Mouse (Mus musculus) spleen, postnatal 0 days (tissue): Measurements from ENCODE around the gene Ufc1. TPM values are rescaled to one million over a fixed set of nuclear protein-coding genes. Genes with fewer than 3 reads are reported as not detected.

ENCODE experiments used
- polyA plus RNA-seq: library from polyadenylated mRNA; unstranded; fragments of >200 nt; fragmentation: Nextera tagmentation; extraction: Ambion mirVana; gene quantifications from 2 replicates; pipeline ENCODE4 v1.2.1, GENCODE M21; 2015

Ufc1 gene
- polyA plus RNA-seq, result 62.2 and 65.2 TPM in 2 replicates

GRCm38 (mm10) chr1:171294298-171295062 lies at the start of gene Ufc1:
Gene Ufc1, minus strand, starts transcription at chr1:171295024.

GRCm38 (mm10) chr1:171328839-171329432 lies 34.1 kb upstream of the Ufc1 start, which contains the start of gene Dedd:
Gene Dedd, plus strand, starts transcription at chr1:171329145.

GRCm38 (mm10) chr1:171287136-171288081 lies 7.4 kb downstream of the Ufc1 start, which contains the start of gene Usp21:
Gene Usp21, minus strand, starts transcription at chr1:171287991.

GRCm38 (mm10) chr1:171280916-171281527 lies 13.8 kb downstream of the Ufc1 start, which contains the start of gene Ppox:
Gene Ppox, minus strand, starts transcription at chr1:171281186.

GRCm38 (mm10) chr1:171269848-171270572 lies 24.8 kb downstream of the Ufc1 start, which contains the start of gene B4galt3:
Gene B4galt3, plus strand, starts transcription at chr1:171270328.

GRCm38 (mm10) chr1:171250680-171251593 lies 43.9 kb downstream of the Ufc1 start, which contains the start of gene Ndufs2:
Gene Ndufs2, minus strand, starts transcription at chr1:171251388.

GRCm38 (mm10) chr1:171249913-171250600 lies 44.8 kb downstream of the Ufc1 start, which contains the start of gene Adamts4:
Gene Adamts4, plus strand, starts transcription at chr1:171250421.

Other genes with a start within 250 kb of the Ufc1 start
- 54.2 and 78.2 TPM in 2 replicates for gene Fcgr3, start 230.1 kb downstream of the Ufc1 start, polyA plus RNA-seq
- gene Cfap126, start 181.1 kb downstream of the Ufc1 start, polyA plus RNA-seq, result 1.5 and 2.0 TPM in 2 replicates
- 133 and 137 TPM in 2 replicates for gene Sdhc, start 144.4 kb downstream of the Ufc1 start, polyA plus RNA-seq
- 0.06 TPM in 1 of 2 replicates, not detected in the other for gene Mpz, start 144.3 kb downstream of the Ufc1 start, polyA plus RNA-seq
- 4.2 and 6.1 TPM in 2 replicates for gene Pcp4l1, start 98.8 kb downstream of the Ufc1 start, polyA plus RNA-seq
- gene Nr1i3, start 81.1 kb downstream of the Ufc1 start, polyA plus RNA-seq, result 0.04 and 0.23 TPM in 2 replicates
- 13.0 and 14.5 TPM in 2 replicates for gene Tomm40l, start 72.5 kb downstream of the Ufc1 start, polyA plus RNA-seq
- gene Apoa2, start 70.0 kb downstream of the Ufc1 start, polyA plus RNA-seq, result 5.4 and 10.5 TPM in 2 replicates
- 259 and 395 TPM in 2 replicates for gene Fcer1g, start 60.7 kb downstream of the Ufc1 start, polyA plus RNA-seq
- 2.1 and 3.0 TPM in 2 replicates for gene Adamts4, start 44.6 kb downstream of the Ufc1 start, polyA plus RNA-seq
- gene Ndufs2, start 43.6 kb downstream of the Ufc1 start, polyA plus RNA-seq, result 120 and 129 TPM in 2 replicates
- 39.0 and 44.1 TPM in 2 replicates for gene B4galt3, start 24.7 kb downstream of the Ufc1 start, polyA plus RNA-seq
- gene Ppox, start 13.8 kb downstream of the Ufc1 start, polyA plus RNA-seq, result 146 and 167 TPM in 2 replicates
- gene Usp21, start 7.0 kb downstream of the Ufc1 start, polyA plus RNA-seq, result 34.0 and 36.2 TPM in 2 replicates
- gene Dedd, start 34.1 kb upstream of the Ufc1 start, polyA plus RNA-seq, result 21.7 and 22.4 TPM in 2 replicates
- gene Nit1, start 50.6 kb upstream of the Ufc1 start, polyA plus RNA-seq, result 17.3 and 21.0 TPM in 2 replicates
- gene Pfdn2, start 50.6 kb upstream of the Ufc1 start, polyA plus RNA-seq, result 63.8 and 71.4 TPM in 2 replicates
- 0.49 and 0.56 TPM in 2 replicates for gene Klhdc9, start 65.8 kb upstream of the Ufc1 start, polyA plus RNA-seq
- 0.30 and 0.41 TPM in 2 replicates for gene Nectin4, start 75.1 kb upstream of the Ufc1 start, polyA plus RNA-seq
- 14.1 and 20.7 TPM in 2 replicates for gene Arhgap30, start 93.9 kb upstream of the Ufc1 start, polyA plus RNA-seq
- gene Usf1, start 116.3 kb upstream of the Ufc1 start, polyA plus RNA-seq, result 36.7 and 42.8 TPM in 2 replicates
- 2.8 and 4.4 TPM in 2 replicates for gene Tstd1, start 123.8 kb upstream of the Ufc1 start, polyA plus RNA-seq
- 24.5 and 31.5 TPM in 2 replicates for gene F11r, start 142.5 kb upstream of the Ufc1 start, polyA plus RNA-seq
- 6.6 and 8.5 TPM in 2 replicates for gene Alyref2, start 208.5 kb upstream of the Ufc1 start, polyA plus RNA-seq
- not detected in 2 replicates for gene Itln1, start 240.3 kb upstream of the Ufc1 start, polyA plus RNA-seq